Mouse (Mus musculus): Measurements from ENCODE around the gene Ugt1a7c. TPM values are rescaled to one million over a fixed set of nuclear protein-coding genes. Genes with fewer than 3 reads are reported as not detected.

The Ugt1a7c gene
- polyA plus RNA-seq, 1 experiment from 2014 or later: 1.9 TPM

- Histone ChIP-seq H3K27me3 (replicated peaks; ENCODE audit: control insufficient read depth, insufficient read depth, low read length) (no peaks in the 10 kb centered on the region), H3K9me3 (ENCODE audit: control insufficient read depth, low read length) (peaks cover 98% of the 10 kb centered on the region), H3K36me3 (ENCODE audit: control insufficient read depth, insufficient read depth, low read length) (no peaks in the 10 kb centered on the region), H3K4me3 (ENCODE audit: low read length) (no peak overlapping the region), H3K9ac (ENCODE audit: low read depth, low read length) (no peak overlapping the region), H3K4me1 (ENCODE audit: control insufficient read depth, insufficient read depth, low read depth, low read length) (no peaks in the 10 kb centered on the region), H3K4me2 (ENCODE audit: low read length) (no peak overlapping the region), H3K27ac (ENCODE audit: low read depth, low read length) (no peak overlapping the region)
- ATAC-seq: no peak
- 79% methylated on average over 6 of the region's 6 CpGs for WGBS
Measured at GRCm38 (mm10) chr1:88230981-88231802, 136.3 kb downstream of the Ugt1a7c start.

GRCm38 (mm10) chr1:88231803-88232499, 137.1 kb downstream of the Ugt1a7c start:
- no peak overlapping the region for H3K4me2 ChIP-seq (ENCODE audit: low read length)
- peaks cover 96% of the 10 kb centered on the region for H3K9me3 ChIP-seq (ENCODE audit: control insufficient read depth, low read length)
- H3K27me3 ChIP-seq (replicated peaks; ENCODE audit: control insufficient read depth, insufficient read depth, low read length): no peaks in the 10 kb centered on the region
- no peak overlapping the region for H3K4me3 ChIP-seq (ENCODE audit: low read length)
- no peaks in the 10 kb centered on the region for H3K4me1 ChIP-seq (ENCODE audit: control insufficient read depth, insufficient read depth, low read depth, low read length)
- H3K9ac ChIP-seq (ENCODE audit: low read depth, low read length): no peak overlapping the region
- no peak for ATAC-seq
- 71% methylated on average over 7 of the region's 7 CpGs for WGBS
- H3K27ac ChIP-seq (ENCODE audit: low read depth, low read length): no peak overlapping the region
- no peaks in the 10 kb centered on the region for H3K36me3 ChIP-seq (ENCODE audit: control insufficient read depth, insufficient read depth, low read length)

- WGBS: 53% methylated on average over 3 of the region's 3 CpGs
- no peak for ATAC-seq
- Histone ChIP-seq H3K4me1 (ENCODE audit: control insufficient read depth, insufficient read depth, low read depth, low read length) (no peaks in the 10 kb centered on the region), H3K36me3 (ENCODE audit: control insufficient read depth, insufficient read depth, low read length) (no peaks in the 10 kb centered on the region), H3K27me3 (replicated peaks; ENCODE audit: control insufficient read depth, insufficient read depth, low read length) (no peaks in the 10 kb centered on the region), H3K9me3 (ENCODE audit: control insufficient read depth, low read length) (peaks cover 97% of the 10 kb centered on the region), H3K9ac (ENCODE audit: low read depth, low read length) (no peak overlapping the region), H3K27ac (ENCODE audit: low read depth, low read length) (no peak overlapping the region), H3K4me3 (ENCODE audit: low read length) (no peak overlapping the region), H3K4me2 (ENCODE audit: low read length) (no peak overlapping the region)
Measured at GRCm38 (mm10) chr1:88232664-88233380, 138.0 kb downstream of the Ugt1a7c start.

GRCm38 (mm10) chr1:88233421-88234247, 138.8 kb downstream of the Ugt1a7c start:
- H3K36me3 ChIP-seq (ENCODE audit: control insufficient read depth, insufficient read depth, low read length): no peaks in the 10 kb centered on the region
- H3K9me3 ChIP-seq (ENCODE audit: control insufficient read depth, low read length): peaks cover 97% of the 10 kb centered on the region
- H3K9ac ChIP-seq (ENCODE audit: low read depth, low read length): no peak overlapping the region
- H3K4me1 ChIP-seq (ENCODE audit: control insufficient read depth, insufficient read depth, low read depth, low read length): no peaks in the 10 kb centered on the region
- H3K27ac ChIP-seq (ENCODE audit: low read depth, low read length): no peak overlapping the region
- WGBS: 70% methylated on average over 14 of the region's 14 CpGs
- H3K4me3 ChIP-seq (ENCODE audit: low read length): no peak overlapping the region
- no peak for ATAC-seq
- H3K4me2 ChIP-seq (ENCODE audit: low read length): no peak overlapping the region
- no peaks in the 10 kb centered on the region for H3K27me3 ChIP-seq (replicated peaks; ENCODE audit: control insufficient read depth, insufficient read depth, low read length)

GRCm38 (mm10) chr1:88234248-88234610, 139.4 kb downstream of the Ugt1a7c start:
- Histone ChIP-seq H3K9ac (ENCODE audit: low read depth, low read length) (no peak overlapping the region), H3K4me1 (ENCODE audit: control insufficient read depth, insufficient read depth, low read depth, low read length) (no peaks in the 10 kb centered on the region), H3K9me3 (ENCODE audit: control insufficient read depth, low read length) (peaks cover 97% of the 10 kb centered on the region), H3K4me3 (ENCODE audit: low read length) (no peak overlapping the region), H3K27ac (ENCODE audit: low read depth, low read length) (no peak overlapping the region), H3K27me3 (replicated peaks; ENCODE audit: control insufficient read depth, insufficient read depth, low read length) (no peaks in the 10 kb centered on the region), H3K36me3 (ENCODE audit: control insufficient read depth, insufficient read depth, low read length) (no peaks in the 10 kb centered on the region), H3K4me2 (ENCODE audit: low read length) (no peak overlapping the region)
- no peak for ATAC-seq
- 65% methylated on average over 4 of the region's 4 CpGs for WGBS

GRCm38 (mm10) chr1:88234646-88235045, 139.8 kb downstream of the Ugt1a7c start:
- ATAC-seq: no peak
- H3K9me3 ChIP-seq (ENCODE audit: control insufficient read depth, low read length): peaks cover 98% of the 10 kb centered on the region
- no peaks in the 10 kb centered on the region for H3K27me3 ChIP-seq (replicated peaks; ENCODE audit: control insufficient read depth, insufficient read depth, low read length)
- no peak overlapping the region for H3K4me2 ChIP-seq (ENCODE audit: low read length)
- H3K27ac ChIP-seq (ENCODE audit: low read depth, low read length): no peak overlapping the region
- H3K9ac ChIP-seq (ENCODE audit: low read depth, low read length): no peak overlapping the region
- H3K4me1 ChIP-seq (ENCODE audit: control insufficient read depth, insufficient read depth, low read depth, low read length): no peaks in the 10 kb centered on the region
- H3K4me3 ChIP-seq (ENCODE audit: low read length): no peak overlapping the region
- 42% methylated on average over 5 of the region's 5 CpGs for WGBS
- H3K36me3 ChIP-seq (ENCODE audit: control insufficient read depth, insufficient read depth, low read length): no peaks in the 10 kb centered on the region

- H3K27me3 ChIP-seq (replicated peaks; ENCODE audit: control insufficient read depth, insufficient read depth, low read length): no peaks in the 10 kb centered on the region
- no peak overlapping the region for H3K9ac ChIP-seq (ENCODE audit: low read depth, low read length)
- H3K9me3 ChIP-seq (ENCODE audit: control insufficient read depth, low read length): peaks cover 98% of the 10 kb centered on the region
- H3K27ac ChIP-seq (ENCODE audit: low read depth, low read length): no peak overlapping the region
- 0 out of 2 replicates have a peak, but pooled peaks have one; percentile 12 for ATAC-seq
- H3K4me2 ChIP-seq (ENCODE audit: low read length): no peak overlapping the region
- H3K36me3 ChIP-seq (ENCODE audit: control insufficient read depth, insufficient read depth, low read length): no peaks in the 10 kb centered on the region
- 67% methylated on average over 11 of the region's 11 CpGs for WGBS
- no peaks in the 10 kb centered on the region for H3K4me1 ChIP-seq (ENCODE audit: control insufficient read depth, insufficient read depth, low read depth, low read length)
- no peak overlapping the region for H3K4me3 ChIP-seq (ENCODE audit: low read length)
Measured at GRCm38 (mm10) chr1:88235046-88235893, 140.4 kb downstream of the Ugt1a7c start.

GRCm38 (mm10) chr1:88235894-88236415, 141.1 kb downstream of the Ugt1a7c start:
- 61% methylated on average over 4 of the region's 4 CpGs for WGBS
- Histone ChIP-seq H3K27me3 (replicated peaks; ENCODE audit: control insufficient read depth, insufficient read depth, low read length) (no peaks in the 10 kb centered on the region), H3K27ac (ENCODE audit: low read depth, low read length) (no peak overlapping the region), H3K4me3 (ENCODE audit: low read length) (no peak overlapping the region), H3K36me3 (ENCODE audit: control insufficient read depth, insufficient read depth, low read length) (no peaks in the 10 kb centered on the region), H3K9me3 (ENCODE audit: control insufficient read depth, low read length) (peaks cover 98% of the 10 kb centered on the region), H3K9ac (ENCODE audit: low read depth, low read length) (no peak overlapping the region), H3K4me1 (ENCODE audit: control insufficient read depth, insufficient read depth, low read depth, low read length) (no peaks in the 10 kb centered on the region), H3K4me2 (ENCODE audit: low read length) (no peak overlapping the region)
- no peak for ATAC-seq
